Mouse (Mus musculus) G1E (cell line): Measurements from ENCODE around the gene Adgre5.

Source experiments
- CTCF ChIP-seq: IDR thresholded peaks from 2 replicates; pipeline ENCODE4 v1.5.1; 2012; ENCODE audit warnings: low read depth, low read length, inconsistent platforms, mixed read lengths
- GATA1 ChIP-seq: IDR thresholded peaks from 2 replicates; pipeline ENCODE4 v1.6.1; 2012; ENCODE audit warnings: borderline replicate concordance, low read length, inconsistent platforms, mixed read lengths
- POLR2AphosphoS5 ChIP-seq: IDR thresholded peaks from 2 replicates; pipeline ENCODE4 v1.6.1; 2012; ENCODE audit warnings: low read depth, low read length, inconsistent platforms; ENCODE audit not compliant: insufficient replicate concordance
- TAL1 ChIP-seq: conservative IDR thresholded peaks from 2 replicates; pipeline ENCODE4 v1.6.1; 2012; ENCODE audit warnings: low read depth, low read length, inconsistent platforms, mixed read lengths

GRCm38 (mm10) chr8:83759231-83759759 is 18.2 kb upstream of the Adgre5 start:
- TF ChIP-seq CTCF (no peak), TAL1 (no peak), POLR2AphosphoS5 (no peak), GATA1 (no peak)
